Mouse (Mus musculus): ENCODE results near the gene Nutf2. TPM values are rescaled to one million over a fixed set of nuclear protein-coding genes. Genes with fewer than 3 reads are reported as not detected.

Gene Nutf2
- total RNA-seq, 2 experiments from 2014 or later: 15.3 to 57.8 TPM

DNA sequence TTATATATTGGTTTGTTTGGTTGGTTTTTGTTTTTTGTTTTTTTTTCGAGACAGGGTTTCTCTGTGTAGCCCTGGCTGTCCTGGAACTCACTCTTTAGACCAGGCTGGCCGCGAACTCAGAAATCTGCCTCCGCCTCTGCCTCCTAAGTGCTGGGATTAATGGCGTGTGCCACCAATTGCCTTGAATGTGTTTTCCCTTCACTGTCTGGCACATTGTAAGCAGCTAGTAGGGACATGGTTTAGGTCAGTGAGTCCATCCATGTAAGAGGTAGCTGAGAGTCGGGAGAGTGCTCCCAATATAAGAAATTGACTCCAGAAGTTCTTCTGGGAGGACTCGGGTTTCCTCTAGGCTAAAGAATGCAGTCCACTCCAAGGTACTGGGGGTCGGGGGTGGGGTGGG is 6.1 kb upstream of the Nutf2 start:
- ATAC-seq (replicated peaks; ENCODE audit: low FRiP score, poor library complexity, severe bottlenecking): no peak

DNA sequence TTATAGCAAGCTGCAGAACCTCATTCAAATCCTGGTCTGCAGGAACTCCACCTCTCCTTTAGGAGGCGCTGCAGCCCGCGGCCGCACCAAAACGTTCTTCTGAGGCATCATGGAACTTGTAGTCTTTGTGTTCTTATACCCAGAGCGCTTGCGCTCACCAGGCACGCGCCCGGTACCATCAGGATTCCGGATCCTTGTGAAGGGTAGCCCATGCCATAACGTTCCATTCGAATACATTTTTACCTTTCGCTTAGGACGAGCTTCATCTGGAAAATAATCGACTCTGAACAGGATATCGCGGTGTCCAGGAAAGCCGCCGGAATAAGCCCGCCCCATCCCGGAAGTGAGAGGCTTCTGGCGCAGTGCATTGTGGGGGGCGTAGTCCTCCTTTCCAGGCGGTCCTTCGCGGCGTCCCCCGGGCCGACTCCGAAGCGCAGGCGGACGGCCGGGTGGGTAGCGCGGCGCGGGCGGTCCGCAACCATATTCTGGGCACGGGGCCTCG is 5.6 kb upstream of the Nutf2 start, which contains the start of gene Thap11:
Gene Thap11, plus strand, starts transcription at position 418 of the 502 bp plus-strand sequence.
- ATAC-seq (replicated peaks; ENCODE audit: low FRiP score, poor library complexity, severe bottlenecking): peak; percentile 73

DNA sequence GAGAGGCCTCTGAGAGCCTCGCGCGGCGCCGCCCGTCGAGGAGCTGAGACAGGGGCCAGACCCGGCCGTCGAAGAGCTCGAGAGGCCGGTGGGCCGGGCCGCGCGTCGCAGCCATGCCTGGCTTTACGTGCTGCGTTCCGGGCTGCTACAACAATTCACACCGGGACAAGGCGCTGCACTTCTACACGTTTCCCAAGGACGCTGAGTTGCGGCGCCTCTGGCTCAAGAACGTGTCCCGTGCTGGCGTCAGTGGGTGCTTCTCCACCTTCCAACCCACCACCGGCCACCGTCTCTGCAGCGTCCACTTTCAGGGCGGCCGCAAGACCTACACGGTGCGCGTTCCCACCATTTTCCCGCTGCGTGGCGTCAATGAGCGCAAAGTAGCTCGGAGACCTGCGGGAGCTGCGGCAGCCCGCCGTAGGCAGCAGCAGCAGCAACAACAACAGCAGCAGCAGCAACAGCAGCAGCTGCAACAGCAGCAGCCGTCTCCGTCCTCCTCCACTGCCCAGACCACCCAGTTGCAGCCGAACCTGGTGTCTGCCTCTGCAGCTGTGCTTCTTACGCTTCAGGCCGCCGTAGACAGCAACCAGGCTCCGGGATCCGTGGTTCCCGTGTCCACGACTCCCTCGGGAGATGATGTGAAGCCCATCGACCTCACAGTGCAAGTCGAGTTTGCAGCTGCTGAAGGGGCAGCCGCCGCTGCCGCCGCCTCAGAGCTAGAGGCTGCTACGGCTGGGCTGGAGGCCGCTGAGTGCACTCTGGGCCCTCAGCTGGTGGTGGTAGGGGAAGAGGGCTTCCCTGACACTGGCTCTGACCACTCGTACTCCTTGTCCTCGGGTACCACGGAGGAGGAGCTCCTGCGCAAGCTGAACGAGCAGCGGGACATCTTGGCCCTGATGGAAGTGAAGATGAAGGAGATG is 4.9 kb upstream of the Nutf2 start:
- ATAC-seq (replicated peaks; ENCODE audit: low FRiP score, poor library complexity, severe bottlenecking): peak; percentile 5; the same call in 1 of the 2 replicates

DNA sequence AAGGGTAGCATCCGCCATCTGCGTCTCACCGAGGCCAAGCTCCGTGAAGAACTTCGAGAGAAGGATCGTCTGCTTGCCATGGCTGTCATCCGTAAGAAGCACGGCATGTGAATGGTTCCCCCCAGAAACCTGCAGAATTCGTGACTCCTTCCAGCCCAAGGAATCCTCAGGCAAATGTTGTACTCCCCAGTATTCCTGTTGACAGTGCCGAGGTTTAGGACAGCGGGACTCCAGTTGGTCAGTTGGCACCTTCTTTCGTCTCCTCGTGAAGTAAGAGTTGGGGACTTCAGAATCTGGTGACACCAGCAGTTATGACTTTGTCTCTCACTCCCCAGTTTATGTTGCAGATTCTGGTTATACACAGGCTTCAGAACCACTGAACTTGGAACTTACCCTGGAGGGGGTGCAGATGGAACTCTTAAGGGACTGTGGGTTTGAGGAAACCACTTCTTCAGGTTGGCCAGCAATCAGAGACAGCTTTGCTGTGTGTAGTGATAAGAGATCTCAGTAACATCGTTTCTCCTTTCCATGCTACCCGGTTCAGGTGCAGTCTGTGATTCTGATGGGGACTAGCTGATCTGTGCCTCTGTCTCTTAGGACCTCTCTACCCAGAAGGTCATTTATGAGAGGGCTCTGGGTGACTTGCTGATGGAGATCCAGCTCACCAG is 4.1 kb upstream of the Nutf2 start:
- no peak for ATAC-seq (replicated peaks; ENCODE audit: low FRiP score, poor library complexity, severe bottlenecking)

DNA sequence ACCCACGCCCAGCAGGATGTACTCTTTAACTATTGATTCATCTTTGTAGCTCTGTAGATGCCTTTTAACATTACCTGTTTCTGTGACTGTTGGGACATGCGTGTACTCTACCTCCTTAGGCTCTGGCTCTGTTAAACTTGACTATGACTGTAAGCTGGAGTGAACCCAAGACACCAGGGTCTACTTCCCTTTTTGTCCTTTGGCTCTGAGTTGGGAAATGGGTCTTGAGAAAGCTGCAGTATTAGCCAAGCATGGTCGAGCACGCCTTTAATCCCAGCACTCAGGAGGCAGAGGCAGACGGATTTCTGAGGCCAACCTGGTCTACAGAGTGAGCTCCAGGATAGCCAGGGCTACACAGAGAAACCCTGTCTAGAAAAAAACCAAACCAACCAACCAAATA is 1.9 kb upstream of the Nutf2 start:
- ATAC-seq (replicated peaks; ENCODE audit: low FRiP score, poor library complexity, severe bottlenecking): no peak

DNA sequence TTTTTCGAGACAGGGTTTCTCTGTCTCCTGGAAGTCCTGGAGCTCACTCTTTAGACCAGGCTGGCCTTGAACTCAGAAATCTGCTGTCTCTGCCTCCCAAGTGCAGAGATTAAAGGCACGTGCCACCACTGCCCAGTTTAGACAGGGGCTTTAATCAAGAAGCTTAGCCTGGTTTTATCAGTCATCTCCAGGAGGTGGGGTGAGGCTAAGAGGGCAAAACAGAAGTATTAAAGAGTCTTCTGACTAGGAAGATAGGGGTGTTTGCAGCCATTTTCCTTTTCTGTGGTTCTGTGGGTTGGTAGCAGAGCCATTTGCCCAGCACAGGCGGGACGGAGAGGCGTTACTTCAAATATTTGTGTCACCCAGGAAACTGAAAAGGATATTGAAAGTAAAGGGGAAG is 1.1 kb upstream of the Nutf2 start:
- ATAC-seq (replicated peaks; ENCODE audit: low FRiP score, poor library complexity, severe bottlenecking): peak; percentile 36

DNA sequence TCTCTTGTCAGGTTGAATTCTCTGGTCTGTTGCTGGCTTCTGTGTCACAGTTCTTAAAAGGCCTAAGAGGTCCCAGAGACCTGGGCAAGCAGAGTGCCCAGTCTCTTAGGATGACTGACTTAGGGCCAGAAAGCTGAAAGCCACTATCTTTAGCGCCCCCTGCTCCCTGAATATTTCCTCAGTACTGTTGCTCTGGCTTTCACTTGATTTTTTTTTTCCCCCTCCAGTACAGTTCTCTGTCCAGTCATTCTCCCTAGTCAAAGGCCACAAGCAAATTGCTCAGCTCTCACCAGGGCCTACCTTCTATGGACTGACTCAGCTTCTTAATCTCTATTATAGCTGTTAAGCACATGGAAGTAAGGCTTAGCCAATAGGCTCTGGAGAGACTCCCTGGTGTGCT is 1.6 kb downstream of the Nutf2 start:
- no peak for ATAC-seq (replicated peaks; ENCODE audit: low FRiP score, poor library complexity, severe bottlenecking)

DNA sequence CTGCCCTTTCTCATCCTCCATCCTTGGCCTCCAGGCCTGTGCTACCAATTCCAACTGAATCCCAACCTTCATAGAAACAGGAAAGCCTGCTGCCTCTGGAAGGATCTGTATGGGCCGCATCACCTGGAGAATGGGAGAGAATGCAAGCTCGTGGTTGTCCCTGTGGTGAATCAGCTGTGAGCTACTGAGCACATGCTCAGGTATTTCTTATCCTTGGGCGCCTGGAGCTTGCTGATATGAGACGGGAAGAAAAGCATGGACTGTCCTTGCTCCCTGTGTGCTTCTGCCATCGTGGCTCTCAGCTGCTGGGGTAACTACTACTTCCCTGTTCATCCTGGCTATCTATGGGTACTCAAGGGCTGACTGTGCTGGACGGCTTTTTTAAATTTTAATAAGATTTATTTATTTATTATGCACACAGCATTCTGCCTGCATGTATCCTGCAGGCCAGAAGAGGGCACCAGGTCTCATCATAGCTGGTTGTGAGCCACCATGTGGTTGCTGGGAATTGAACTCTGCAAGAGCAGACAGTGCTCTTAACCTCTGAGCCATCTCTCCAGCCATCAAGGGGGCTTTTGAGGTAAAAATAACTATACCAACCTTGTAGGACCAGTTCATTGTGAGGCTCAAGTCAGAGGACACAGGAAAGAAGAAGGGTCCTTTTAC is 6.1 kb downstream of the Nutf2 start:
- ATAC-seq (replicated peaks; ENCODE audit: low FRiP score, poor library complexity, severe bottlenecking): peak; percentile 56

DNA sequence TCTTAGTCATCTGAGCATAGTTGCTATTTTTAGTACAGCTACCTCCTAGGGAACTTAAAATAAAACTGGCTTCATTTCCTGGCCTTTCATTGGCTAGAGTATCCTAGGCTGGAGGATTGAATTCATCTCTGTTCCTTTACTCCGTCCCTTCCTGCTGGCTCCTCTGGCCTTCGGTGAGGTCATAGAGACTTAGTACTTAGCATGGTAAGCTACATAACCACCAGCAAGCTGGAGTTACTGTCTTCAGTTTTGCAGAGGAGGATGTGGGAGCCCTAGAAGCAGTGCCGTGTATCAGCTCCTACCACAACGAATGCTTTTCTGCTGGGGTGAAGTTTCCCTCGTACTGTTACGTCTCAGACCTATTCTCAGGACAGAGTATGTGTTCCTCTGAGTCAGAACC is 13.9 kb downstream of the Nutf2 start:
- ATAC-seq (replicated peaks; ENCODE audit: low FRiP score, poor library complexity, severe bottlenecking): no peak

DNA sequence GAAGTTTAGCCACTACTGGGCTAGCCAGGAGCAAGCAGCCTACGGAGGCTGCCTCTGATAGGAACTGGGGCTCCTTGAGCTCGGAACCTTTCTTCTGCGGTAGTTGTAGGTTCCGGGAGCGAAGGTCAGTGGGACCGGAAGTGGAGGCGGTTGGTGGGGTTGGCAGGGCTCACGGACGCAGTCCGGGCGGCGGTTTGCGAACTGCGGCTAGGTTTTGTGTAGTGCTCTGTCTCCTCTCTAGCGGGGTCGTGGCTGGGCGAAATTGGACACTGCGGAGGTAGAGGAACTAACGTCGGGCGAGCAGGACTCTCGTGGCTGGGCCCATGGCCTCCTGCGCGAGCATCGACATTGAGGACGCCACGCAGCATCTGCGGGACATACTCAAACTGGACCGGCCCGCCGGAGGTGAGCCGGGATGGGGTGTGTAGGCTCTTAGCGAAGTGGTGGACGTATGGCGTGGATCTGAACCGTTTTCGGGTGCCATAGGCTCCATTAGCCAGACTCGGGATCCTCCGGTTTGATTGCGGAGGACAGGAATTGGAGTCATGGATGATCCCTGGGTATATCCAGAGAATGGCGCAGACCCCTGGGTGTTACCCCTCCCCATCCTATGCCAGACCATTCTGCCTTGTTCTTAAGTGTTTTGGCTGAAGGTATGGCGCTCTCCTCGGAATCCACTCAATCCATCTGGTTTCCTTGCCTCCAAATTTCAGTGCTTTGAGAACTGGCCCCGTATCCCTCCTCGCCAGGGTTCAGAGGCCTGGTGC is 20.6 kb downstream of the Nutf2 start, which contains the start of gene Edc4:
Gene Edc4, plus strand, starts transcription at position 128 of the 767 bp plus-strand sequence.
- ATAC-seq (replicated peaks; ENCODE audit: low FRiP score, poor library complexity, severe bottlenecking): peak; percentile 97

DNA sequence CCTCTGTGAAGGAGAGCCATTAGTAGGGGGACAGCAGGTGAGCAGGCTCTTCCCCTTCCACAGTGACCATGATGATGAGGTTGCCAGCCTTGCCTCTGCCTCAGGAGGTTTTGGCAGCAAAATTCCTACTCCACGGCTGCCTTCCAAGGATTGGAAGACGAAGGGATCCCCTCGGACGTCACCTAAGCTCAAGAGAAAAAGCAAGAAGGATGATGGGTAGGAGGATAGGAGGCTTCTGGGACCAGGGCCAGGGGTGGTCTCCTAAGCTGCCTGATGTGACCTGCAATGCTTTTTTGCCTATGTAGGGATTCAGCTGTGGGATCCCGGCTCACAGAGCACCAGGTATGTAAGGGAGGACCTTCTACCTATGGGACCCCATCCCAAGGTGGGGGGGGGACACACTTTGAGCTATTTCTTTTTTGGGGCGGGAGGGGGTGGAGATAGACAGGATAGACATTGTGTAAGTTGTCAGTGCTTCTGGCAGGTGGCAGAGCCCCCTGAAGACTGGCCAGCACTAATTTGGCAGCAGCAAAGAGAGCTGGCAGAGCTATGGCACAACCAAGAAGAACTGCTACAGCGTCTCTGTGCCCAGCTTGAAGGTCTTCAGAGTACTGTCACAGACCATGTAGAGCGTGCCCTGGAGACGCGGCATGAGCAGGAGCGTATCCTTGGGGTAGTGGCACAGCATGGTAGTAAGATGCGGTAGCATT is 29.5 kb downstream of the Nutf2 start:
- ATAC-seq (replicated peaks; ENCODE audit: low FRiP score, poor library complexity, severe bottlenecking): no peak

DNA sequence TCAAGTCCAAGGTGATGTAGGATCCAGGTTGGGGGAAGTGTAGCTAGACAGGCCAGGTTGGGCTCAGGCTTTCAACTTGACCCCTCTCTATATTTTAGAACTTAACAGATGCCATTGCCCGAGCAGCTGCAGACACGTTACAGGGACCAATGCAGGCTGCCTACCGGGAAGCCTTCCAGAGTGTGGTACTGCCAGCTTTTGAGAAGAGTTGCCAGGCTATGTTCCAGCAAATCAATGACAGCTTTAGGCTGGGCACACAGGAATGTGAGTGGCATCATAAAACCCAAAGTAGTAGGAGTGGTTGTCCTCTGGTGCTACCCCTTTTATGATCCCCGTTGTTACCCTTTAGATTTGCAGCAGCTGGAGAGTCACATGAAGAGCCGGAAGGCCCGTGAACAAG is 30.5 kb downstream of the Nutf2 start:
- ATAC-seq (replicated peaks; ENCODE audit: low FRiP score, poor library complexity, severe bottlenecking): no peak

DNA sequence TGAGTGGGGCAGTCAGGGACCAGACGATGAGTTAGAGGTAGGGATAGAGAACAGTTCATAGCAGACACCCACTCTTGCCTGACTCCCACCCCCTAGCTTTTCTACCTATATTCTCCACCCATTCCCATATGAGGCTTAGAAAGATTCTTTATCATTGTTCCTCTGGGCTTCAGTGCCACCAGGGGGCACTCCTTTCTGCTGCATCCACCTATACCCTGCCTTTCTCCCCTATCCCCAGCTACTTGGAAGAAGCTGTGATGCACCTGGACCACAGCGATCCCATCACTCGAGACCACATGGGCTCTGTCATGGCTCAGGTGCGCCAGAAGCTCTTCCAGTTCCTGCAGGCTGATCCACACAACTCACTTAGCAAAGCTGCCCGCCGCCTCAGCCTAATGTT is 32.1 kb downstream of the Nutf2 start:
- no peak for ATAC-seq (replicated peaks; ENCODE audit: low FRiP score, poor library complexity, severe bottlenecking)

DNA sequence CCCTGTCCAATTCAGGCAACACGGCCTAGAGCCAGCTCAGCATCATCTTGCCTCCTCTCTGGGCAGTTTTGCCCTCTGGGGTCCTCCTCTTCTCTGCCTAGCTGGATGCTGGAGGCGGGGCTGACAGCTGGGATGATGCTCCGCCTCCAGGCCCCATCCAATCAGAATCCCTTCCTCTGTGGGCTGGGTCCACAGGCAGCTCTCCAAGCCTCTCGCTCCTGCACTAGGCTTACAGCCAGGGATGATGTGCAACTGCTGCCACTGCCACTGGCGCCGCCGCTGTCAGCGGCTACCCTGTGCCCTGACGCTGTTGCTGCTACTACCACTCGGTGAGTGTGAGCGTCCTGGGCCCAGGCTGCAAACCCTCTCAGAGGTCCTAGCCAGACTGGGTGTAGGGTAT is 33.0 kb downstream of the Nutf2 start, which contains the start of gene Nrn1l:
Gene Nrn1l, plus strand, starts transcription at position 229 of the 400 bp plus-strand sequence.
- ATAC-seq (replicated peaks; ENCODE audit: low FRiP score, poor library complexity, severe bottlenecking): peak; percentile 44; the same call in 1 of the 2 replicates

DNA sequence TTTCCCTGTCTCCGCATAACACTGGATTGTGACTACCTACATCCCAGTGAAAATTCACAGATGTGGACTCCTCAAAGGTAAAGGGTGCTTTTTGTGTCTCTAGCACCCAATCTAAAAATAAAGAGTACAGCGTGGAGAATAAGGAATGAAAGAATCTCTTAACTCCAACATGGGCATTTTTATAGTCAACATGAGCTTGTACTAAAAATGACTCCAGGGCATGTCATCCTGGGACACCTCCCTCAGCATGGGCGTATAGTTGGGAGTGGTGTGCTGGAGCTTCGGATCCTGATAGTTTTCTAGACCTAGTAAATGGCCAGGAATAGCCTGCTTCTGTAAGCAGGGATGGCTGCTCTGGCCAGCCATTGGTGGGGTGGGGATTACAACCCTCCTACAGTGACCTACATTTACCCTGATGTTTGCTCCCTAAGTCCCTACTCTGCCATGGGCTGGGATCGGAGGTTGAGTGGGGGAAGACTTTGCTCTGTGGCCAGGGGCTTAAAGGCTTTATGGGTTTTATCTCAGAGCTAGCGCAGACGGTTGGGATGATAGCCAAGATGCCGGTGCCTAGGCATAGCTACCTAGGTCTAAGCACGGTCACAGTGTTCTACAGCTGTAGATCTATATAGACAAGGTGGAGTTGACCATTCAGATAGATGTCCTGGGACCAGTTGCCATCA is 37.6 kb downstream of the Nutf2 start:
- no peak for ATAC-seq (replicated peaks; ENCODE audit: low FRiP score, poor library complexity, severe bottlenecking)

DNA sequence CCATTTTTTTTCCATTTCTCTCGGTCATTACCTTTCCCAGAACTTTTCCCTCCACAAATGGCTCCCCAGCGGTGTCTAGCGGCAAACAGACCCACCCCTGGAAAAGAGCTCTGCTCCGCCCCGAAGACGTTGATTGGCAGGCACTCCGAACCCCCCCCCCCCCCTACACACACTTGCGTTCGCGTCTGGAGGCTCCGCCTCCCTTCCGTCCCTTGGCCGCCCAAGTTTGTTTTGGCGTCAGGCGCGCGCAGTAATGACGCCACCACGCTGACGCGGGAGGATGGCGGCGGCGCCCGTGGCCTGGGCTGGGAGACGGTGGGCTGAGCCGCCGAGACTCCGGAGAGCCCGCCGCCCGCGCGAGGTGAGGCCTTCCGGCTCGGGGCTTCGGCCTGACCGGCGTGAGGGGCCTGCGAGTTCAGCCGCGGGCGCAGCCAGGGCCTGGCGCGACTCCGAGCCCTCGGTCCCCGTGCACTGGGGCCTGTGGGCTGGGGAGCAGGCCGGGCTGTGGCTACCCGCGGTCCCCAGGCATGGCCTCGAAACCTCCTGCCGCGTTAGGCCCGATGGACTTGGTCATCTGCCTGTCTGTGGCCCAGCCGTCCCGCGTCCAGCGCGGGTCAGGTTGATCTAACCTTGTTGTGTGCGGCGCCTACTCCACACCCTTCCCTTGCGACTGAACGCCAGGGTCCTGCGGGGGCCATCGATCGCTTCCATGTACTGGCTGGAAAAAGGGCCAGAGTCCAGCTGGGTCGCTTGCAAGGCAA is 40.0 kb downstream of the Nutf2 start, which contains the start of gene Pskh1:
Gene Pskh1, plus strand, starts transcription at position 262 of the 761 bp plus-strand sequence.
- ATAC-seq (replicated peaks; ENCODE audit: low FRiP score, poor library complexity, severe bottlenecking): peak; percentile 93

DNA sequence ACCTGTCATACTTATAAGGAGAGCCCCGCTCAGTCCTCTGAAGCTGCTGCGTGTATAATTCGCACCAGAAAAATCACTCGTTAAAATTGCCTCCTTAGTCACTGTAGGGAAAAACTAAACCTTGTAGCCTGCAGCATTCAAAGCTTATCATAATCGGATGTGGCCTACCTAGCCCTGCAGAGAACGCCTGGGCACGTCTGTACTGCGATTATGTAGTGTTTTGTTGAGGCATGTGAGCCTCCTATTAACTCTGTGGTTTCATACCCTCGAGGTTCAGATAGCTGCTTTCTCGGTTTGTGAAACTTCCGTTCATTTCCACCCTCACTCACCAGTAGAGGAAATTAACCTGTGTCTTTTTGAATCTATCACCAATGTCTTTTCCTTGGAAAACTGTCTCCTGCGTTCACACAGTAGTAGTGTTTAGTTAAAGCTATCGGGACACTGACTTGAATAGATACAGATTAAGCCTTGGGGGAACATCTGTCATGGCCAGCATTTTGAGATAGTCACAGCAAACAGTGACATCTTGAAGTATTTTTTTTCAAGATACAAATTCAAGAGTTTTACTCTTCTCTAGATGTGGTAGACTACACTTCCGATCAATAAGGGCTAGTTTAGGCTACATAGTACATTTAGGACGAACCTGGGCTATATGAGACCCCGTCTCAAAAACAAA is 40.7 kb downstream of the Nutf2 start:
- peak; percentile 54 for ATAC-seq (replicated peaks; ENCODE audit: low FRiP score, poor library complexity, severe bottlenecking)

All from erythroid progenitor cell, adult 5-6 weeks (primary cell).